Mouse (Mus musculus) forebrain, postnatal 0 days (tissue): ENCODE data around the gene Lgalsl. TPM values are rescaled to one million over a fixed set of nuclear protein-coding genes. Genes with fewer than 3 reads are reported as not detected.

Source experiments
- ATAC-seq: fragments of 200-750 bp; cut with Nextera tagmentation; 2 replicates; pipeline ENCODE4 v1.8.0; 2017; ENCODE audit warnings: mild to moderate bottlenecking, moderate library complexity
- DNase-seq: peaks from one replicate; pipeline ENCODE4 v3.0.0-alpha.2; 2015
- H3K27ac ChIP-seq: fragments of 300-500 bp; sonication (generic); 2 replicates; pipeline ENCODE4 v1.5.1; 2014; ENCODE audit warnings: low read depth, mild to moderate bottlenecking, antibody characterized with exemption, low read length, moderate library complexity, mixed read lengths
- H3K27me3 ChIP-seq: fragments of 300-500 bp; sonication (generic); 2 replicates; pipeline ENCODE4 v1.6.1; 2014; ENCODE audit warnings: mild to moderate bottlenecking, low read length, mixed read lengths; ENCODE audit not compliant: insufficient read depth
- H3K36me3 ChIP-seq: fragments of 300-500 bp; sonication (generic); 2 replicates; pipeline ENCODE4 v1.6.1; 2014; ENCODE audit warnings: mild to moderate bottlenecking, moderate library complexity; ENCODE audit not compliant: insufficient read depth
- H3K4me1 ChIP-seq: fragments of 300-500 bp; sonication (generic); 2 replicates; pipeline ENCODE4 v1.6.1; 2014; ENCODE audit warnings: antibody characterized with exemption; ENCODE audit not compliant: insufficient read depth
- H3K4me2 ChIP-seq: fragments of 300-500 bp; sonication (generic); 2 replicates; pipeline ENCODE4 v1.6.1; 2014; ENCODE audit warnings: low read depth, mild to moderate bottlenecking, moderate library complexity
- H3K4me3 ChIP-seq: fragments of 300-500 bp; sonication (generic); 2 replicates; pipeline ENCODE4 v1.5.1; 2014; ENCODE audit warnings: low read depth, low read length, mixed read lengths
- H3K9ac ChIP-seq: fragments of 300-500 bp; sonication (generic); 2 replicates; pipeline ENCODE4 v1.6.1; 2014; ENCODE audit warnings: mild to moderate bottlenecking
- H3K9me3 ChIP-seq: fragments of 300-500 bp; sonication (generic); 2 replicates; pipeline ENCODE4 v1.6.1; 2016; ENCODE audit warnings: low read length
- CTCF ChIP-seq: sonication (generic); IDR thresholded peaks from 2 replicates; pipeline ENCODE4 v1.5.1; 2016; ENCODE audit warnings: antibody characterized with exemption, control low read depth, low read depth
- WGBS: fragments of 180-500 bp; shearing (Covaris S2); extraction: QIAGEN DNeasy Blood & Tissue Kit; methylation state at CpG from one replicate; pipeline ENCODE4 v1.1.7; 2014; 5-methylcytosine and 5-hydroxymethylcytosine counted together
- polyA plus RNA-seq: library from polyadenylated mRNA; unstranded; fragments of >200 nt; fragmentation: Nextera tagmentation; extraction: Ambion mirVana; gene quantifications from 2 replicates; pipeline ENCODE4 v1.2.1, GENCODE M21; 2015
- total RNA-seq: library from RNA; depleted of rRNA; stranded (reverse); fragments of >200 nt; gene quantifications from 2 replicates; pipeline ENCODE4 v1.2.3, GENCODE M21; 2014

Gene Lgalsl
- total and polyA plus RNA-seq, 2 experiments from 2014 or later = 78.3 to 104 TPM

DNA sequence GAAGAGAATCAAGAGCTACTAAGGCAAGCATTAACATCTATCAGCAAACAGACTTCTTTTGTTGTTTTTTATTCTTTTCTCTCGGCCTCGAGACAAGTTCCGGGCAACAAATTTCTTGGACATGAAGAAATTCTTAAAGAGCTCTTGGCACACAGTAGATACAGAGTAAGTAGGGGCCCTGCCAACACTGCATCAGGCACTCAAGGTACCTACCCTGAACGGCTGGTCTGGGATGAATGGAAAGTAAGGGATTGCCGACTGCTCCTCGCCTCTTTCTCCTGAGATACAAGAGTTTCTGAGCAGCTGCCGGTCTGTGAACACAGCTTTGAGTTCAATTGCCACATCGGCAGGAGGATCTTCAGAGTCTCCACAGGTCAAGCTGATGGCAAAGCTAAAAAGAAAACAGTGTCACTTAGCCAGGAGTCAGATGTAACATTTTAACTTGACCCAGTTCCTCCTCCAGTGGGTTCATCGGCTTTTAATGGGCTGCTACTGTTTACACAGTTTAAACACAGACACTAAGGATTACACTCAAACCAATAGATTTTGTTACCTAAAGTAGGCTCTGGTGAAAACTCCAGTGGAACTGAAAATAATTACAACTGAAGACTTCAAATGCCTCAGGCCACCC is 1.7 kb downstream of the Lgalsl start:
- H3K4me3 ChIP-seq = peak overlapping the region; percentile 92; the same call in 1 of the 2 replicates
- DNase-seq = no peak
- no peak for TF ChIP-seq CTCF
- WGBS = 20% methylated on average over 9 of the region's 9 CpGs
- peak overlapping the region; percentile 72 for H3K4me2 ChIP-seq
- H3K9ac ChIP-seq = peak overlapping the region; percentile 95; the same call in 1 of the 2 replicates
- H3K4me1 ChIP-seq = peaks cover 16% of the 10 kb centered on the region; the same call in 1 of the 2 replicates
- no peaks in the 10 kb centered on the region for H3K27me3 ChIP-seq
- no peaks in the 10 kb centered on the region for H3K9me3 ChIP-seq
- no peak overlapping the region for H3K27ac ChIP-seq
- H3K36me3 ChIP-seq = peaks cover 10% of the 10 kb centered on the region
- ATAC-seq = no peak

- H3K4me3 ChIP-seq = no peak overlapping the region
- no peaks in the 10 kb centered on the region for H3K27me3 ChIP-seq
- DNase-seq (no peak), ATAC-seq (no peak)
- H3K4me1 ChIP-seq = peaks cover 1% of the 10 kb centered on the region; the same call in 1 of the 2 replicates
- no peak overlapping the region for H3K27ac ChIP-seq
- TF ChIP-seq CTCF = no peak
- no peaks in the 10 kb centered on the region for H3K9me3 ChIP-seq
- peaks cover 10% of the 10 kb centered on the region for H3K36me3 ChIP-seq
- 25% methylated on average over 2 of the region's 2 CpGs for WGBS
- no peak overlapping the region for H3K9ac ChIP-seq
- no peak overlapping the region for H3K4me2 ChIP-seq
These were observed 6.9 kb downstream of the Lgalsl start for GRCm38 (mm10) chr11:20823961-20824360.

- no peak overlapping the region for H3K27ac ChIP-seq
- no peak for DNase-seq
- no peaks in the 10 kb centered on the region for H3K9me3 ChIP-seq
- no peaks in the 10 kb centered on the region for H3K27me3 ChIP-seq
- peaks cover 10% of the 10 kb centered on the region for H3K36me3 ChIP-seq
- H3K9ac ChIP-seq = no peak overlapping the region
- no peak for ATAC-seq
- H3K4me3 ChIP-seq = no peak overlapping the region
- H3K4me1 ChIP-seq = no peaks in the 10 kb centered on the region
- 95% methylated on average over 2 of the region's 2 CpGs for whole genome bisulfite sequencing
- H3K4me2 ChIP-seq = no peak overlapping the region
- no peak for TF ChIP-seq CTCF
These were observed 7.6 kb downstream of the Lgalsl start for GRCm38 (mm10) chr11:20823301-20823700.

- H3K4me2 ChIP-seq = no peak overlapping the region
- 85% methylated on average over 7 of the region's 7 CpGs for whole genome bisulfite sequencing
- no peak overlapping the region for H3K27ac ChIP-seq
- no peak for TF ChIP-seq CTCF
- H3K4me1 ChIP-seq = no peaks in the 10 kb centered on the region
- no peaks in the 10 kb centered on the region; the same call in 1 of the 2 replicates for H3K36me3 ChIP-seq
- H3K9me3 ChIP-seq = no peaks in the 10 kb centered on the region
- H3K9ac ChIP-seq = no peak overlapping the region
- DNase-seq = no peak
- no peaks in the 10 kb centered on the region for H3K27me3 ChIP-seq
- no peak for ATAC-seq
- no peak overlapping the region for H3K4me3 ChIP-seq
These were observed 9.5 kb downstream of the Lgalsl start for GRCm38 (mm10) chr11:20821351-20821750.

DNA sequence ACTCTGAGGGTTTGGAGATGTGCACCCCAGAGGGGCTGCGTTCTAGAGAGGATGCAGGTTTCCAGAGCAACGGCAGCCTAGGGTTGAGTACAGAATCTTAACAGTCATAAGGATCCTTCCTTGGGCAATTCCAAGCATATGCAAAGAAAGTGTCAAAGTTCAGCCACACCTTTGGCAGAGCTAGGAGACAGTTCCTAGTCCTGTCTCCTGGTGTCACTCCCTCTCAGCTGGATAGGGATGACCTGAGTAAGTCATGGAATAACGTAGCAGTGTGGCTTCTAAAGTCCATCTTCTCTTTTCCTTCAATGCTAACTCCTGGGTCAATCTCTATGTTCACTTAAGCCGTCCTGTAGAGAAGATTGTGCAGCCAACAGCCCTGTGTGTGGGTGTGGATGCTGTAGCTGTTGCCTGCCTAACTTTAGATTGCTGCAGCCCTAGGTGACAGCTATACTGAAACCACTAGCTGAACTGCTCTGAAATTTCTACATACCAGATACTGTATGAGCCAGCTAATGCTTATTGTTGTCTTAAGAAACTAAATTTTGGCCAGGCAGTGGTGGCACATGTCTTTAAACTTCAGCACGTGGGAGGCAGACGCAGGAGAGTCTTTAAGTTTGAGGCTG is 16.8 kb downstream of the Lgalsl start:
- Histone ChIP-seq H3K9me3 (no peaks in the 10 kb centered on the region), H3K4me3 (no peak overlapping the region), H3K27me3 (no peaks in the 10 kb centered on the region), H3K4me2 (no peak overlapping the region), H3K36me3 (no peaks in the 10 kb centered on the region), H3K9ac (no peak overlapping the region), H3K4me1 (no peaks in the 10 kb centered on the region), H3K27ac (no peak overlapping the region)
- no peak for TF ChIP-seq CTCF
- 88% methylated on average over 6 of the region's 6 CpGs for WGBS
- no peak for DNase-seq
- ATAC-seq = no peak

- WGBS = 73% methylated on average over 5 of the region's 5 CpGs
- DNase-seq (no peak), ATAC-seq (no peak)
- no peak for TF ChIP-seq CTCF
- H3K27me3 ChIP-seq = no peaks in the 10 kb centered on the region
- no peaks in the 10 kb centered on the region for H3K9me3 ChIP-seq
- H3K36me3 ChIP-seq = no peaks in the 10 kb centered on the region
- H3K4me2 ChIP-seq = no peak overlapping the region
- H3K9ac ChIP-seq = no peak overlapping the region
- H3K4me1 ChIP-seq = no peaks in the 10 kb centered on the region
- no peak overlapping the region for H3K4me3 ChIP-seq
- H3K27ac ChIP-seq = no peak overlapping the region
These were observed 18.5 kb downstream of the Lgalsl start for GRCm38 (mm10) chr11:20812153-20812887.

DNA sequence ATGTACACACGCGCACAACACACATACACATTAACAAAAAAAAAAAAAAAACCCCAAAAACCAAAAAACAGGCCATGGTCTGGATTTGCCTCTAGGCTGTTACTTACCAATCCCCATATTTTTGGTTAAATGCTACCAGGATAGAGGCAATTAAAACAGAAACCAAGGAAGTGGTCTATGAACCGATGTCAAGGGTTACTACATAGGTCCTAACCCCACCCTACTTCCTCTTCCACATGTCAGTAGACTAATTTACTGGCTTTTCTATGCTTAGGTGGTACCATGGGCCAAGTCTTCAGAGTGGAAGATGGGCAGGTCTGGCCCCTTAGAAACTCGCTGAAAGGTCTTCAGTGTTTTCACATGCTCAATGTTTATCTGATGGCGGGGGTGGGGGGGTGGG is 24.2 kb downstream of the Lgalsl start:
- no peak for TF ChIP-seq CTCF
- H3K4me2 ChIP-seq = no peak overlapping the region
- no peaks in the 10 kb centered on the region for H3K36me3 ChIP-seq
- H3K27ac ChIP-seq = no peak overlapping the region
- DNase-seq = no peak
- H3K4me3 ChIP-seq = no peak overlapping the region
- no peaks in the 10 kb centered on the region for H3K27me3 ChIP-seq
- no peaks in the 10 kb centered on the region for H3K9me3 ChIP-seq
- H3K4me1 ChIP-seq = no peaks in the 10 kb centered on the region
- no peak for ATAC-seq
- no peak overlapping the region for H3K9ac ChIP-seq
- WGBS = 87% methylated on average over 5 of the region's 5 CpGs
